Mouse (Mus musculus): ENCODE results near the gene Tpm4. TPM values are rescaled to one million over a fixed set of nuclear protein-coding genes. Genes with fewer than 3 reads are reported as not detected.
"Not testable (repeated sequence)": the region's sequence is repeated elsewhere in the genome, so short reads cannot be mapped to it uniquely, and the experiment has no call there.

Gene Tpm4
- polyA plus RNA-seq (2012; rRNA removed) (28.7 and 49.0 TPM in 2 replicates), polyA plus RNA-seq (2014; fragmentation: Nextera tagmentation; extraction: Ambion mirVana) (69.2 and 76.4 TPM in 2 replicates)

- Histone ChIP-seq H3K27me3 (ENCODE audit: control insufficient read depth, insufficient read depth, low read length) (peaks cover 24% of the 10 kb centered on the region), H3K36me3 (replicated peaks; ENCODE audit: control insufficient read depth, insufficient read depth, low read depth) (no peaks in the 10 kb centered on the region), H3K27ac (peak within 1 kb of the TSS; percentile 39; the same call in 1 of the 2 replicates), H3K9me3 (ENCODE audit: control insufficient read depth, low read length) (no peaks in the 10 kb centered on the region), H3K4me2 (ENCODE audit: low read depth) (peak within 1 kb of the TSS; percentile 73), H3K4me3 (ENCODE audit: insufficient read depth in 1 of 2, low read depth in 2 of 2, low read length in 2 of 2) (peak within 1 kb of the TSS; percentile 59 to 68), H3K4me1 (replicated peaks; ENCODE audit: control insufficient read depth in 2 of 2, insufficient read depth in 2 of 2, low read length in 1 of 2) (peaks cover 0 to 15% of the 10 kb centered on the region in 2 experiments; a peak in 3 of 4 replicates), H3K9ac (replicated peaks) (peak within 1 kb of the TSS; percentile 68)
- ATAC-seq (ENCODE audit: insufficient read depth) (peak; percentile 60), DNase-seq (ENCODE audit: low read depth in 3 of 3, low spot score in 3 of 3) (no peak)
- TF ChIP-seq CTCF (IDR thresholded peaks at IDR 0.05; ENCODE audit: low read depth) = no peak
- no peak for TF ChIP-seq EP300 (IDR thresholded peaks at IDR 0.05; ENCODE audit: low read depth)
- WGBS (ENCODE audit: insufficient replicate concordance) = 2% methylated on average over 46 of the region's 49 CpGs
These were observed at the start of gene Tpm4 for GRCm38 (mm10) chr8:72134756-72135445. Gene Tpm4 (plus strand): TSS chr8:72134975.

GRCm38 (mm10) chr8:72087611-72088010 lies 47.2 kb upstream of the Tpm4 start:
- H3K4me2 ChIP-seq (ENCODE audit: low read depth); ATAC-seq (ENCODE audit: insufficient read depth); H3K9ac ChIP-seq (replicated peaks); H3K27me3 ChIP-seq (ENCODE audit: control insufficient read depth, insufficient read depth, low read length); H3K36me3 ChIP-seq (replicated peaks; ENCODE audit: control insufficient read depth, insufficient read depth, low read depth); H3K9me3 ChIP-seq (ENCODE audit: control insufficient read depth, low read length); H3K4me3 ChIP-seq (ENCODE audit: insufficient read depth in 1 of 2, low read depth in 2 of 2, low read length in 2 of 2); H3K4me1 ChIP-seq (replicated peaks; ENCODE audit: control insufficient read depth in 2 of 2, insufficient read depth in 2 of 2, low read length in 1 of 2); H3K27ac ChIP-seq; DNase-seq (ENCODE audit: low read depth in 3 of 3, low spot score in 3 of 3): not testable (repeated sequence)
- TF ChIP-seq CTCF (IDR thresholded peaks at IDR 0.05; ENCODE audit: low read depth) = peak; percentile 30; the same call in 1 of the 2 replicates
- WGBS (ENCODE audit: insufficient replicate concordance) = 63% methylated on average over 3 of the region's 3 CpGs

GRCm38 (mm10) chr8:72096721-72097120 lies 38.1 kb upstream of the Tpm4 start:
- DNase-seq (ENCODE audit: low read depth in 3 of 3, low spot score in 3 of 3); H3K27ac ChIP-seq; ATAC-seq (ENCODE audit: insufficient read depth); H3K4me1 ChIP-seq (replicated peaks; ENCODE audit: control insufficient read depth in 2 of 2, insufficient read depth in 2 of 2, low read length in 1 of 2); H3K9me3 ChIP-seq (ENCODE audit: control insufficient read depth, low read length); H3K9ac ChIP-seq (replicated peaks); H3K4me2 ChIP-seq (ENCODE audit: low read depth); H3K27me3 ChIP-seq (ENCODE audit: control insufficient read depth, insufficient read depth, low read length); H3K4me3 ChIP-seq (ENCODE audit: insufficient read depth in 1 of 2, low read depth in 2 of 2, low read length in 2 of 2); H3K36me3 ChIP-seq (replicated peaks; ENCODE audit: control insufficient read depth, insufficient read depth, low read depth): not testable (repeated sequence)

- not testable (repeated sequence) for H3K9ac ChIP-seq (replicated peaks); DNase-seq (ENCODE audit: low read depth in 3 of 3, low spot score in 3 of 3); H3K27ac ChIP-seq; H3K4me3 ChIP-seq (ENCODE audit: insufficient read depth in 1 of 2, low read depth in 2 of 2, low read length in 2 of 2); H3K4me1 ChIP-seq (replicated peaks; ENCODE audit: control insufficient read depth in 2 of 2, insufficient read depth in 2 of 2, low read length in 1 of 2); H3K36me3 ChIP-seq (replicated peaks; ENCODE audit: control insufficient read depth, insufficient read depth, low read depth); H3K4me2 ChIP-seq (ENCODE audit: low read depth); H3K27me3 ChIP-seq (ENCODE audit: control insufficient read depth, insufficient read depth, low read length); H3K9me3 ChIP-seq (ENCODE audit: control insufficient read depth, low read length)
- WGBS (ENCODE audit: insufficient replicate concordance) = 40% methylated on average over 6 of the region's 7 CpGs
- 0 out of 2 replicates have a peak, but pooled peaks have one; percentile 21 for ATAC-seq (ENCODE audit: insufficient read depth)
These were observed 35.2 kb upstream of the Tpm4 start for GRCm38 (mm10) chr8:72099377-72100103.

- ATAC-seq (ENCODE audit: insufficient read depth) = no peak
- Histone ChIP-seq H3K4me1 (replicated peaks; ENCODE audit: control insufficient read depth in 2 of 2, insufficient read depth in 2 of 2, low read length in 1 of 2) (no peaks in the 10 kb centered on the region), H3K4me3 (ENCODE audit: insufficient read depth in 1 of 2, low read depth in 2 of 2, low read length in 2 of 2) (no peak overlapping the region), H3K36me3 (replicated peaks; ENCODE audit: control insufficient read depth, insufficient read depth, low read depth) (no peaks in the 10 kb centered on the region), H3K4me2 (ENCODE audit: low read depth) (no peak overlapping the region), H3K27ac (no peak overlapping the region), H3K27me3 (ENCODE audit: control insufficient read depth, insufficient read depth, low read length) (no peaks in the 10 kb centered on the region), H3K9ac (replicated peaks) (no peak overlapping the region), H3K9me3 (ENCODE audit: control insufficient read depth, low read length) (no peaks in the 10 kb centered on the region)
- no peak for DNase-seq (ENCODE audit: low read depth in 3 of 3, low spot score in 3 of 3)
- WGBS (ENCODE audit: insufficient replicate concordance) = 19% methylated on average over 4 of the region's 4 CpGs
- TF ChIP-seq EP300 (IDR thresholded peaks at IDR 0.05; ENCODE audit: low read depth) = no peak
- TF ChIP-seq CTCF (IDR thresholded peaks at IDR 0.05; ENCODE audit: low read depth) = peak; percentile 64
These were observed 29.6 kb upstream of the Tpm4 start for GRCm38 (mm10) chr8:72105165-72105564.
